Mouse (Mus musculus): Measurements from ENCODE around the gene Dhx8.

Gene Dhx8

GRCm38 (mm10) chr11:101732518-101733440, at the start of gene Dhx8:
TSS of gene Dhx8 (plus strand) at chr11:101732919.
- DNase-seq: peak; percentile 98

- no peak for DNase-seq
These were observed 45.1 kb upstream of the Dhx8 start for GRCm38 (mm10) chr11:101687351-101688301.

- DNase-seq: no peak
These were observed 43.0 kb upstream of the Dhx8 start for GRCm38 (mm10) chr11:101689701-101690113.

- DNase-seq: no peak
These were observed 42.4 kb upstream of the Dhx8 start for GRCm38 (mm10) chr11:101690326-101690725.

GRCm38 (mm10) chr11:101695906-101696661, 36.6 kb upstream of the Dhx8 start:
- DNase-seq: no peak

- no peak for DNase-seq
These were observed 35.4 kb upstream of the Dhx8 start for GRCm38 (mm10) chr11:101697156-101697861.

GRCm38 (mm10) chr11:101698114-101698513, 34.6 kb upstream of the Dhx8 start:
- DNase-seq: no peak

- no peak for DNase-seq
These were observed 33.2 kb upstream of the Dhx8 start for GRCm38 (mm10) chr11:101699556-101699955.

- no peak for DNase-seq
These were observed 32.7 kb upstream of the Dhx8 start for GRCm38 (mm10) chr11:101699991-101700390.

- DNase-seq: peak; percentile 33
These were observed 32.3 kb upstream of the Dhx8 start for GRCm38 (mm10) chr11:101700446-101700845.

- DNase-seq: peak; percentile 62
These were observed 28.6 kb upstream of the Dhx8 start for GRCm38 (mm10) chr11:101704081-101704480.

GRCm38 (mm10) chr11:101706764-101707448, 25.8 kb upstream of the Dhx8 start:
- DNase-seq: no peak

- DNase-seq: no peak
These were observed 24.2 kb upstream of the Dhx8 start for GRCm38 (mm10) chr11:101708482-101708881.

GRCm38 (mm10) chr11:101712811-101713210, 19.9 kb upstream of the Dhx8 start:
- no peak for DNase-seq

- DNase-seq: peak; percentile 89
These were observed 18.7 kb upstream of the Dhx8 start for GRCm38 (mm10) chr11:101714012-101714411.

GRCm38 (mm10) chr11:101718324-101718723, 14.4 kb upstream of the Dhx8 start:
- DNase-seq: no peak

GRCm38 (mm10) chr11:101719986-101720520, 12.7 kb upstream of the Dhx8 start:
- DNase-seq: peak; percentile 20

- no peak for DNase-seq
These were observed 7.7 kb upstream of the Dhx8 start for GRCm38 (mm10) chr11:101725043-101725442.

GRCm38 (mm10) chr11:101726765-101727164, 6.0 kb upstream of the Dhx8 start:
- no peak for DNase-seq

GRCm38 (mm10) chr11:101729308-101729707, 3.4 kb upstream of the Dhx8 start:
- no peak for DNase-seq

GRCm38 (mm10) chr11:101733596-101733995, 877 bp downstream of the Dhx8 start:
- no peak for DNase-seq

Data from kidney, adult 11 months (tissue).